Mouse (Mus musculus) liver, embryonic 14.5 days (tissue): Measurements from ENCODE around the gene Mvk.

Source experiments
- CTCF ChIP-seq: IDR thresholded peaks from 2 replicates; pipeline ENCODE4 v1.5.1; 2016; ENCODE audit warnings: antibody characterized with exemption, low read depth, control low read depth
- EP300 ChIP-seq: IDR thresholded peaks from 2 replicates; pipeline ENCODE4 v1.6.1; 2016; ENCODE audit warnings: antibody characterized with exemption, low read depth

DNA sequence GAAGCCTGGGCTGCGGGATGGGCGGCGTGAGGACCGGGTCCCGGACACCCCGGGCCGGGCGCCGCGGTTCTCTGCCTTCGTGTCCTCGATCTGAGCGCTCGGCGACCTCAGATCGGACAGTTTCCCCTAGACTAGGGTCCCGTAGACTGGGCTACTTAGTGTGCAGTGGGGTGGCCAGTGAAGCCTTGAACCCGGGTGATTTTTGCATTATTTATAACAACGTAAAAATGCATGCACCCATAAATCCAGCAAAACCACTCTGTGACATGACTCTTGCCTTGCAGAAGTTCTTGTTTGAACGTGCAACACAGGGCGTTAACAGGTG lies 261 bp downstream of the Mvk start:
- no peak for TF ChIP-seq CTCF
- no peak for TF ChIP-seq EP300
